Mouse (Mus musculus) intestine, embryonic 15.5 days (tissue): ENCODE measurements around the gene Hnmt. TPM values are rescaled to one million over a fixed set of nuclear protein-coding genes. Genes with fewer than 3 reads are reported as not detected.
"Not testable (repeated sequence)": the region's sequence is repeated elsewhere in the genome, so short reads cannot be mapped to it uniquely, and the experiment has no call there.

Experiments used
- ATAC-seq: fragments of 200-750 bp; cut with Nextera tagmentation; 2 replicates; pipeline ENCODE4 v1.8.0; 2017; ENCODE audit warnings: moderate TSS enrichment, moderate library complexity
- H3K27ac ChIP-seq: fragments of 300-500 bp; sonication (generic); 2 replicates; pipeline ENCODE4 v1.5.1; 2015; ENCODE audit warnings: mild to moderate bottlenecking, inconsistent platforms
- H3K27me3 ChIP-seq: fragments of 300-500 bp; sonication (generic); replicated peaks from 2 replicates; pipeline ENCODE4 v1.6.1; 2015; ENCODE audit warnings: inconsistent platforms
- H3K36me3 ChIP-seq: fragments of 300-500 bp; sonication (generic); 2 replicates; pipeline ENCODE4 v1.6.1; 2015; ENCODE audit warnings: inconsistent platforms
- H3K4me1 ChIP-seq: fragments of 300-500 bp; sonication (generic); replicated peaks from 2 replicates; pipeline ENCODE4 v1.6.1; 2015; ENCODE audit warnings: inconsistent platforms
- H3K4me2 ChIP-seq: fragments of 300-500 bp; sonication (generic); replicated peaks from 2 replicates; pipeline ENCODE4 v1.6.1; 2015; ENCODE audit warnings: mild to moderate bottlenecking, inconsistent platforms
- H3K4me3 ChIP-seq: fragments of 300-500 bp; sonication (generic); replicated peaks from 2 replicates; pipeline ENCODE4 v1.5.1; 2015; ENCODE audit warnings: inconsistent platforms
- H3K9ac ChIP-seq: fragments of 300-500 bp; sonication (generic); 2 replicates; pipeline ENCODE4 v1.6.1; 2015; ENCODE audit warnings: inconsistent platforms
- H3K9me3 ChIP-seq: fragments of 300-500 bp; sonication (generic); 2 replicates; pipeline ENCODE4 v1.6.1; 2016; ENCODE audit warnings: inconsistent platforms
- WGBS: fragments of 180-500 bp; shearing (Covaris S2); methylation state at CpG from one replicate; pipeline ENCODE4 v1.1.7; 2015; 5-methylcytosine and 5-hydroxymethylcytosine counted together
- polyA plus RNA-seq: library from polyadenylated mRNA; unstranded; fragments of >200 nt; fragmentation: Nextera tagmentation; extraction: Ambion mirVana; gene quantifications from 2 replicates; pipeline ENCODE4 v1.2.1, GENCODE M21; 2015

Gene Hnmt
- polyA plus RNA-seq, 1 experiment from 2014 or later, result 2.2 TPM

DNA sequence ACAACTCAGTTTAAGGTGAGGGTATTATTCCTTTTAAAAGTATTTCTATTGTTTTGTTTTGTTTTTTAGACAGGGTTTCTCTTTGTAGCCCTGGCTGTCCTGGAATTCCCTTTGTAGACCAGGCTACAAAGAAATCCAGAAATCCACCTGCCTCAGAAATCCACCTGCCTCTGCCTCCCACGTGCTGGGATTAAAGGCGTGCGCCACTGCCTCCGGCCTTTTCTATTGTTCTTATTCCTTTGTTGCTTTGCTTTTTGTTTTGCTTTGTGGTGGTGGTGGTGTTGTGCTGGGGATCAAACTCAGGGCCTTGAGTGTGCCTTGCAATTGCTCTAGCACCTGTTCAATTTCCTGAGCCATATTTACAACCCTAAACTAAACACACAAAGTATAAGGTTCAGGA lies 50.4 kb downstream of the Hnmt start:
- Histone ChIP-seq H3K36me3 (no peaks in the 10 kb centered on the region), H3K27me3 (no peaks in the 10 kb centered on the region), H3K27ac (no peak overlapping the region), H3K4me3 (no peak overlapping the region), H3K4me1 (no peaks in the 10 kb centered on the region), H3K9me3 (no peaks in the 10 kb centered on the region), H3K4me2 (no peak overlapping the region), H3K9ac (no peak overlapping the region)
- ATAC-seq, result no peak
- 91% methylated on average over 4 of the region's 4 CpGs for WGBS

DNA sequence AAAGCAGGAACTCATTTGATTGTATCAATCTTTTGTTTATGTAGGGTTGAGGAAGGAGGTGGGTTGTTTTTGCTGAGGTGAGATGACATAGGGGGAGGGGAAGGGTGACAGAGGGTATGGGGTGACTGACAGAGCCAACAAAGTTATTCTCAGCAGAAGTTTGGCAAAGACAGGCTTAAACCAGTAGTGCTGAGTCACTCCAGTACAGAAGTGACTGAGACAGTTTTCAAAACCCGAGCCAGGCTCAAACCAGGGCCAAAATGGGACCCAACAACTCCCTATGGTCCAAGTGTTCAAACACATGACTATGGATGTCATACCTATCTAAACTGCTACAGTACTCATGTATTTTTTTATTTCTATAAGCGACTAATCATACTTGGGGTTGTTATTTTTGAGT lies 52.4 kb downstream of the Hnmt start:
- H3K9me3 ChIP-seq, result no peaks in the 10 kb centered on the region
- no peak overlapping the region for H3K9ac ChIP-seq
- H3K27ac ChIP-seq, result no peak overlapping the region
- 71% methylated on average over 2 of the region's 2 CpGs for WGBS
- H3K4me1 ChIP-seq, result no peaks in the 10 kb centered on the region
- no peak for ATAC-seq
- H3K4me2 ChIP-seq, result no peak overlapping the region
- H3K27me3 ChIP-seq, result no peaks in the 10 kb centered on the region
- no peak overlapping the region for H3K4me3 ChIP-seq
- H3K36me3 ChIP-seq, result no peaks in the 10 kb centered on the region

GRCm38 (mm10) chr2:23990034-23990573 lies 59.1 kb downstream of the Hnmt start:
- not testable (repeated sequence) for H3K4me2 ChIP-seq, ATAC-seq, H3K4me3 ChIP-seq, H3K27me3 ChIP-seq, H3K9ac ChIP-seq, H3K36me3 ChIP-seq, H3K9me3 ChIP-seq, H3K4me1 ChIP-seq, H3K27ac ChIP-seq
- WGBS, result 81% methylated on average over 9 of the region's 9 CpGs

GRCm38 (mm10) chr2:23987283-23987682 lies 61.9 kb downstream of the Hnmt start:
- Histone ChIP-seq H3K4me1 (no peaks in the 10 kb centered on the region), H3K4me3 (no peak overlapping the region), H3K9ac (no peak overlapping the region), H3K27ac (no peak overlapping the region), H3K36me3 (no peaks in the 10 kb centered on the region), H3K4me2 (no peak overlapping the region), H3K9me3 (no peaks in the 10 kb centered on the region), H3K27me3 (no peaks in the 10 kb centered on the region)
- no peak for ATAC-seq

DNA sequence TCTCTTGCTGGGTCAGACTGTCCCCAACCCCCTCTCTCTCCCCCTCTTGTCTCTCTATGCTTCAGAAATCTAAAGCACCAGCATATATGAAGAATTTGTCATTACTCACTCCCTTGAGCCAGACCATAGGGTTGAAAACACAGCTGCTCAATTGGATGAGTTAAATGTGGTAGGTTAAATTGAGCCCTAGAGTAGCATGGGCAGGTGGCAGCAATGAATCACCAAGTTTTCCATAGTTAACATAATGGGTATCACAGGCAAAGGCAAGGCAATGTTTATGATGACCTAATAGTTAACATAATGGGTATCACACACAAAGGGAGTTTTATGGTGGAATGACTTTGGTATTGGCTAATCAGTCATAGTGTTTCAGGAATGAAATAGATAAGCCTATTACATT lies 65.9 kb downstream of the Hnmt start:
- Histone ChIP-seq H3K36me3 (no peaks in the 10 kb centered on the region), H3K9ac (no peak overlapping the region), H3K4me1 (no peaks in the 10 kb centered on the region), H3K4me3 (no peak overlapping the region), H3K27ac (no peak overlapping the region), H3K27me3 (no peaks in the 10 kb centered on the region), H3K4me2 (no peak overlapping the region), H3K9me3 (no peaks in the 10 kb centered on the region)
- no peak for ATAC-seq

DNA sequence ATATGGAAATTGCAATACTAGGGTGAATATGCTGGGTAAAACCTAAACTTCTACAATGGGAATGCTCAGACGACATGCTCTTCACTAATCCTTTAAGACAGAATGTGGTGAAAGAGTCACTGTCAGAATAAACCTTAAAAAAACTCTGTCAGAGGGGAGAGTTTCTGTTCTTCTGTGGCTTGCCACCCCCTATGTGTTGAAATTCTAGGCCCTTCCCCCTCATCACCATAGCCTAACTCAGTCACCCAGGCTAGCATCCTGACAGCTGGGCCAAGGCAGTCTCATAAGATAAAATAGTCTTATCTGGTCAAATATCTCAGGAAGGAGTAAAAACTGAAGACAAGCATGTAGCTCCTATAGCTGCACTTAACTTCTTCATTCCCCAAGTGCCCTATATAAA lies 66.3 kb downstream of the Hnmt start:
- no peak for ATAC-seq
- Histone ChIP-seq H3K9me3 (no peaks in the 10 kb centered on the region), H3K27me3 (no peaks in the 10 kb centered on the region), H3K4me1 (no peaks in the 10 kb centered on the region), H3K9ac (no peak overlapping the region), H3K4me3 (no peak overlapping the region), H3K4me2 (no peak overlapping the region), H3K36me3 (no peaks in the 10 kb centered on the region), H3K27ac (no peak overlapping the region)
- WGBS, result 81% methylated on average over 1 of the region's 1 CpGs

DNA sequence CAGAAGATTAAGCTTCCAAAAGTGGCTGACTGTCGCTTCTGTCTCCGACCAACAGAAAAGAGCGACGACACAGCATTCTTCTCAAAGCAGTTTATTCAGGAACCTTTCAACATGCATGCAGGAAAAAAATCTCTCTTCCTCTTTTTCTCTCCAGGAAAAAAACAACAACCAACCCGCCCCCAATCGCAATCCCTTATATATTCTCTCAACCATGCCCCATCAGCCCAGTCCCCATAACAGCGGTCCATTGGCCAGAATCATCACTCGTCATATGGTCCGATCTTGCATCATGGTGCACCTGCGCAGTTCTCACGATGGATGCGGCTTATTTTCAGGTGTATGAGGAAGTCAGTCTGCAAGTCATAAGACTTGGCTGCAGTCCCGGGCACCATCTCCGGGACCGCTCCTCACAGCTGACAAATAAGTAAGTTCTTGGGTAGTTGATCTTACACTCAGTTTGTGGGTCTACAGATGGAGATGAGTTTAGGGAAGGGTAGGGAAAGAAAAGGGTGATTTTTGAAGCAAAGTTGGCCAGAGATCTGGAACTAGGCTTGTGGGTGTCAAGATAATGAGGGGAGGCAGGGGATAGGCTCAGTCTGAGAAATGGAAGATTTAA lies 88.4 kb downstream of the Hnmt start:
- not testable (repeated sequence) for H3K27me3 ChIP-seq, H3K4me1 ChIP-seq, H3K4me2 ChIP-seq, H3K4me3 ChIP-seq, H3K9ac ChIP-seq, H3K9me3 ChIP-seq, H3K36me3 ChIP-seq, H3K27ac ChIP-seq, ATAC-seq
- WGBS, result 93% methylated on average over 15 of the region's 15 CpGs

Other genes with a start within 250 kb of the Hnmt start
- not detected in 2 replicates for gene Tbpl2, start 47.2 kb upstream of the Hnmt start, polyA plus RNA-seq
- gene Il1f8, start 103.8 kb upstream of the Hnmt start, polyA plus RNA-seq, result not detected in 2 replicates
- gene Il1f9, start 137.1 kb upstream of the Hnmt start, polyA plus RNA-seq, result not detected in 2 replicates
- not detected in 2 replicates for gene Il1f6, start 166.0 kb upstream of the Hnmt start, polyA plus RNA-seq
- gene Il1f5, start 227.6 kb upstream of the Hnmt start, polyA plus RNA-seq, result not detected in 2 replicates
- not detected in 2 replicates for gene Il1f10, start 241.8 kb upstream of the Hnmt start, polyA plus RNA-seq